Mouse (Mus musculus) cerebellum, adult (tissue): ENCODE data around the gene Ldlrad3.

Experiments
- ATAC-seq: cut with Nextera tagmentation; 2 replicates; pipeline ENCODE4 v1.9.2; 2017; ENCODE audit warnings: mild to moderate bottlenecking, moderate library complexity, mixed read lengths; ENCODE audit not compliant: insufficient number of reproducible peaks, low FRiP score, low TSS enrichment

Gene Ldlrad3

DNA sequence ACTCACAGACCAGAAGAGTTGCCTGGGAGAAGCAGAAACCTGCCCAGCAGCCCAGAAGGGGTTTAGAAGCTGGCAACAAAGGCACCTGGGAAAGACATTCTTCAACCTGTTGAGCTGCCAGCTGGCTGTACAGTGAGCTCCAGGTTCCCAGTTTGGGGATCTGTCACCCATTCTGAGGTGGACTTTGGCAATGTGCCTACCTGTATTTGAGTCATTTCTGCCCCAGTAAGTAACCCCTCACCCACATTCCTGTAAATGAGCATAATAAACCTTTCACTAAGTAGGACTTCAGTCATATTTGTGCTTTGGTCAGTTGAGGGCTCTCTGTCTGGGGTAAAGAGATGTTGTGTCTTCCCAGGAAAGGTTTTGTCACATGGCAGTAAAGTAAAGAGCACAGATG lies 4.8 kb upstream of the Ldlrad3 start:
- no peak for ATAC-seq

- ATAC-seq = 0 out of 2 replicates have a peak, but pooled peaks have one; percentile 7
Observed at GRCm38 (mm10) chr2:102185069-102185950, 875 bp downstream of the Ldlrad3 start.

- ATAC-seq = no peak
Observed at GRCm38 (mm10) chr2:102183720-102184480, 2.3 kb downstream of the Ldlrad3 start.

DNA sequence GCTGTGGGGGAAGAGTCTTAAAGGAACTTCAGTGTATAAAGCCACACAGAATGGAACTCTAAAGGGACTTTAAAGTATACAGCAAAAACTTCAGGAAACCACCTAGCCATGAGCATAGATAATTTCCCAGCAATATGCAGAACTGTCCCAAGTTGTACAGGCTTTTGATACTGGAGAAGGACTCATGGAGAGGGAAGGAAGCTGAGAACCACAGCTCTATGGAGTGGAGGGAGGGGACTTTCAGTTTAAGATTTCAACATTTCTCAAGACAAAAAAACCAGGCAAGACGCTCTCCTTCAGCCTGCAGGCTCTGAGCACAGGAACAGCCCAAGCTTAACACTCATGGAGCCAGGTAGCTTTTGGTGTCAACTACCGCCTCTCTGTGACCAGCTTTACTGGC lies 4.7 kb downstream of the Ldlrad3 start:
- ATAC-seq = no peak

DNA sequence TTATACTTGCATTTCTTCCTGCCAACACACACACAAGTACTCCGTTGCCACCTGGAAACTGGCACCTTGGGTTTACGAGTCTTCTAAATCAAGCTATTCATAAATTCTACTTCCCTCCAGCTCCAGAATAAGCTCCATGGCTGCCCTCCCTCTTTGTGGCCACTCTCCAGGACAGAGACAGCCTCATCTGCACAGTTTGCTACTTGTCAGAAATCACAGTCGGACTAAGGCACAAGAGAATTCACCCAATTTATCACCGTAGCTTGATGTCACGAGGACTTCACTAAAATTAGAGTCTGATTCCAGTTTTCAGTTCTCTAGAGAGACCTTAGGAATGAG lies 9.8 kb downstream of the Ldlrad3 start:
- no peak for ATAC-seq

GRCm38 (mm10) chr2:102175741-102176433 lies 10.3 kb downstream of the Ldlrad3 start:
- ATAC-seq = no peak

DNA sequence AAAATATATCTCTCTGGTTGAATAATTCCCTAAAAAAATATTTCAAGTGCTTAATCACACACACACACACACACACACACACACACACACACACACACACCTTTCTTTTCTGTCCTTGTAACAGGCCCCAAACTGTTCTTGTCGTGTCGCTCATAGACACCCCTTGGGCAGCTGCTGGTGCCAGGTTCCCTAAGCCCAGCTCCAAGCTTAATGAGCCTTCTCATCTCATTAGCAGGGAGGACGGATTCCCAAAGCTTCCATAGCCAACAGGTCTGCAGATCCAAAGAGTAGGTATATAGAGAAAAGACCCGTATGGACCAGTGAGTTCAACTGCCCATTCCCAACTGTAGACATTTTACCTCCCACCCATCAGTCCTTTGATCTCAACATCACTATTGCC lies 13.7 kb downstream of the Ldlrad3 start:
- ATAC-seq = no peak

DNA sequence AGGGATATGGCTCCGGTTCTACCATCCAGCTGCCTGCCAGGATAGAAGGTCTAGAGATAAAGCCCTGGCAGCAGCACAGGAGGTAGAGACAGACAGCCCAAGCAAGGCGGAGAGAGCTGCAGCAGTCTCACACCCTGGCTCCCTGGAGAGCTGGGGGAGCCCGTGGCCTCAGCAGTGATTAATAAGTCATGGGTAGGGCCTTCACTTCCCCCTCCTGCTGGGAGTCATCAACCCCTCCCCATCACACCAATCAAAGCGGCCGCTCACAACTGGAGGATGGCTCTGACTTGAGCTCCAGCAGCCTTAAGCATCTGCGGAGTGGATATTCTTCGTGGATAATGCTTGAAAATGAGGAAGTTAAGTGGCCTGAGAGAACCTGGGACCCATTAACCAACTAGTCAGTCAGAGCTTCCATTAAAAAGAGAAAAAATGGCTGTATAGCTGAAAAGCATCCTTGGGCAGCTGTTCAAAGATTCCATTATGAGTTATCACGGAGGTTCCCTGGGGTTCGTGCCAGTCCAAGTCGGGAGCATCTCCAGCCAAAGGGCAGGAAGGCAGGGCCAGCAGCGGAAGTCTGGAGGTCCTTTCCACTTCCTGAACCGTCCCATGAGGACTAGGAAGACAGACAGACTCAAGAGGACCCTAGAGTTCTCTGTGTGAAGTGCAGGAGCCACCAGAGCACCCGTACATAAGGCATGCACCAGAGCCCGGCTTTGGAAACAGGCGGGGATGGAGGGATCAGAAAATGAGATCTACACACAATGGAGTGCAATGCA lies 19.4 kb downstream of the Ldlrad3 start:
- no peak for ATAC-seq

GRCm38 (mm10) chr2:102163106-102163505 lies 23.1 kb downstream of the Ldlrad3 start:
- ATAC-seq = no peak

GRCm38 (mm10) chr2:102157555-102157954 lies 28.6 kb downstream of the Ldlrad3 start:
- no peak for ATAC-seq

GRCm38 (mm10) chr2:102157010-102157409 lies 29.2 kb downstream of the Ldlrad3 start:
- ATAC-seq = no peak

DNA sequence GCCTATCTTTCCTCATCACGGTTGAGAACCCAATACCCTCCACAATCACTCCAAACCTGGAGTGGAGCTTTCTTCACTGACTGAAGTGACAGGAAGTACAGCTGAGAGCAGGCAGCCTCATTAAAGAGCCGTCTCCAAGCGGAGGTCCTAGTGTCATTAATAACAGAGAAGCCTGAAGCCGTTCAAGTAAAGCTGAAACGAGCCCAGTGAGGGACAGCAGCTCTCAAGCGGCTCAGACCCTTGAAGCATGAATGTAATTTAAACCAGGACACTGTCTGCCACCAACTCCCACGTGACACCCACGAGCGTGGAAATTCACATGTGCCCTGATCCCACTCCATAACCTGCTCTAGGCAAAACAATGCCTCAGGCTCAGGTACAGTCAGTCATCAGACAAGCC lies 29.7 kb downstream of the Ldlrad3 start:
- ATAC-seq = no peak

- ATAC-seq = no peak
Observed at GRCm38 (mm10) chr2:102155306-102156015, 30.7 kb downstream of the Ldlrad3 start.

GRCm38 (mm10) chr2:102154771-102155211 lies 31.4 kb downstream of the Ldlrad3 start:
- ATAC-seq = no peak

- ATAC-seq = no peak
Observed at GRCm38 (mm10) chr2:102154328-102154727, 31.9 kb downstream of the Ldlrad3 start.

DNA sequence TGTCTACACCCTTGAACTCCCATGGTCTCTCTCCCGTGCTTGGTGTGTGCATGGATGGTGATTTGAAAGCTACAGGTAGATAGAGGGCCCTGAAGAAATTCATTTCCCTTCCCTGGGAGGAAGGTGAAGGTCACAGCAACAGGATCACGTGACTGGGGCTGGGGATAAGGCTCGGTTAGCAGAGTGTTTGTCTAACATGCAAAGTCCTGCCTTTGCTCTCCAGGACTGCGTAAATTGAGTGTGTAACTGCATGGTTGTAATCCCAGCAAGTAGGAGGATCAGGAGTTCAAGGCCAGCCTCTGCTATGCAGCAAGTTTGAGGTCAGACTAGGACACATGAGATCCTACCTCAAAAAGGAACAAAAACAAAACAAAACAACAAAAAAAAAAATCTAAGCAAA lies 32.7 kb downstream of the Ldlrad3 start:
- no peak for ATAC-seq

DNA sequence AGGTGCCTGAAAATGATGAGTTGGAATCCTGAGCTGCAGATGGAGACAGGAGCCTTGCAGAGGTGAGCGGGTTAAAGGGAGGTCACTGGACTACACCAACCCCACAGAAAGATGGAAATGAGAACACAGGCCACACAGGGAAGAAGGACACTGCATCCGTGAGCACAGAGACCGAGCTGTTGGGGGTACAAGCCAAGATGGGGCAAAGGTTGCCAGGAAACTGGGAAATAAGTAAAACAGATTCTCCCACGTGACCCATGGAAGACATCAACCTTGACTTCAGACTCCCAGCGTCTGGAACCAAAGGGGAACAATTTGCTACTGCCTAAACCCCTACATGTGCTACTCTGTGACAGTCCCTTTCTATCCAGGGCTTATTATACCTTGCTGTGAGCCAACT lies 33.3 kb downstream of the Ldlrad3 start:
- no peak for ATAC-seq

GRCm38 (mm10) chr2:102149058-102149457 lies 37.1 kb downstream of the Ldlrad3 start:
- ATAC-seq = no peak

GRCm38 (mm10) chr2:102148093-102148492 lies 38.1 kb downstream of the Ldlrad3 start:
- no peak for ATAC-seq

GRCm38 (mm10) chr2:102147561-102147960 lies 38.6 kb downstream of the Ldlrad3 start:
- ATAC-seq = no peak
